Mouse (Mus musculus): Measurements from ENCODE around the gene Ddx39b.
A peak's percentile ranks its signal among the peaks of the same experiment; 100 is the strongest.

Ddx39b gene

DNA sequence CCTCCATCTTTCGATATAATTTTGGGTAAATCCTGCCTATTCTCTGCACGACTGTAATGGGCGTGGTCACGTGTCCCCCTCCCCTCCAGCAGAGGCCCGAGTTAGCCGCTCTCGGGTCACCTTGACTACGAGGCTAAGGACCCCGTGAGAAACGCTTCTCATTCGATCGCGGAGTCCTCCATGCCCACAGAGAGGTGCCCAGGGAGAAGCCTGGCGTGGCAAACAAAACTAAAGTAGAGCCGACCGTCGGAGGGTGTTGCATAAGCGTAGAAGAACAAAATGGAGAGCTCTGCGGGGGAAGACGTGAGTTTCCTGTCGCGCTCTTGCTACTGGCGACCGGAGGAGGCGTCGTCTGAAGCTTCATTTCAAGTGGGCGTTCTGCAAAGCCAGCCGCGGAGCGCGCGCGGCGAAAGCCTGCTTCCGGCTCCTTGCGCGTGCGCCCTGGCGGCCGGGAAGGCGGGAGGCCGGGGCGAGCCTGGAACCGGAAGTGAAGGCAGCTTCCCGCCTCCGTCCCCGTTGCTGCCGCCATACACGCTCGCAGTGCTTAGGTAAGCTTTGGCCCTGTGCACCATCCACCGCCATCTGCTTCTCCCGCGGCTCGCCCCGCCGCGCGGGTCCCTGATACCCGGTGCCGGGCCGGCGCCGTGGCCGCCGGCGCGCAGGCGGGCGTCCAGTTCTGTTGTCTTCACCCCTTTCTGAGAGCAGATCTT is at the start of gene Ddx39b:
Ddx39b (plus strand) TSS at position 442 of the 710 bp plus-strand sequence.
- DNase-seq = peak; percentile 95

DNA sequence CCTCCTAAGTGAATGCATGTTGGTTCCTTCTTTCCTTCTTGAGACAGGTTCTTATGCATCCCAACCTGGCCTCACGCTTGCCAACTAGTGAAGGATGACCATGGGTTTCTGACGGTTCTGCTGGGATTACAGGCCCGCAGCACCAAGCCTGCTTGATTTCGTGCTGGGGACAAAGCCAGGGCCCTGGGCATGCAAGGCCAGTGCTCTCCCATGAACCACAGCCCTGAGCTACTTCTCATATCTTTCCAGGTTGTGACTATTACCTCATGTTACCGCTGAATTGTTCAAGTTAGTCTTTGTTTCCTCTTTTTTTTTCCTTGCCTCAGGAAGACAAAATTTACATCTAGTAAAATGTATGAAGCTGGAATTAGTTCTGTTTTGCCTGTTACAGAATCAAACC is 48.6 kb upstream of the Ddx39b start:
- no peak for DNase-seq

DNA sequence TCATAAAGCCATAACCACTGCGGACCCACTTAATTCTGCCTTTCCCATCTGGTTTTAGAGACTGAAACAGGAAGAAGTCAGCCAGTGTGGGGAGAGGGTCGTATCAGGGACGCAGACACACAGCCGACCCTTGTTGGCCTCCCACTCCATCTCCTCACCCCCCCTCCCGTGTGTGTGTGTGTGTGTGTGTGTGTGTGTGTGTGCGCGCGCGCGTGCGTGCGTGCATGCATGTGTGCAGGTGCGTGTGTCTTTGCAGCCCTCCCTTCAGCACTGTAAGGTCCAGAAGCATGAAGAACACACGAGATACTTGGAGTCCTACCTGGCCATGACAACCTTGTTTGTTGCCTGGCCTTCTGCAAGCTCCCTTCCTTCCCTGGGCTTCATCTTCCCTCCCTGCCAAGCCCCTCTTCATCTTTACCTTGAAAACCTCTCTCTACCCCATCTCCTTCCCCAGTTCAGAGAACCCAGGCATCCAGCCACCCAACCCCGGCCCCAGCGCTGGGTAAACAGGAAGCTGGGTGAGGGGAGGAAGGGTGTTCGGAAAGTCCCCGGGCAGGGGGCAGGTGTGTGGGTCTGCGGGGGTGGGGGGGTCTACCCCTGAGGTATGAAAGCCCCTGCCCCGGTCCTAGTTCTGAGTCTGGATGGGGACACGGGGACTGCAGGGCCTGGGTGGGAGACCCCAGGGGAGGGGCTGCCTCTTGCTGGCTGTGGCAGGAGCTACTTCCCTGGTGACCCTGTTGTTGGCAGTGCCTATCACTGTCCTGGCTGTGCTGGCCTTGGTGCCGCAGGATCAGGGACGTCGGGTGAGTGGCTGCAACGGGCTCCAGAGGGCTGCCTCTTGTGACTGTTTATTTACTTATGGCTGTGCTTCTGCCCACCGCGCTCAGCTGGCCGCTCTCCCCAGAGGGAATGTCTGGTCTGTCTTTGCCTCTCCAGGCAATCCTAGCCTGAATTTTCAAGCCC is 47.4 kb upstream of the Ddx39b start, which contains the start of gene Ltb:
Ltb (plus strand) TSS at position 559 of the 963 bp plus-strand sequence.
- no peak for DNase-seq

DNA sequence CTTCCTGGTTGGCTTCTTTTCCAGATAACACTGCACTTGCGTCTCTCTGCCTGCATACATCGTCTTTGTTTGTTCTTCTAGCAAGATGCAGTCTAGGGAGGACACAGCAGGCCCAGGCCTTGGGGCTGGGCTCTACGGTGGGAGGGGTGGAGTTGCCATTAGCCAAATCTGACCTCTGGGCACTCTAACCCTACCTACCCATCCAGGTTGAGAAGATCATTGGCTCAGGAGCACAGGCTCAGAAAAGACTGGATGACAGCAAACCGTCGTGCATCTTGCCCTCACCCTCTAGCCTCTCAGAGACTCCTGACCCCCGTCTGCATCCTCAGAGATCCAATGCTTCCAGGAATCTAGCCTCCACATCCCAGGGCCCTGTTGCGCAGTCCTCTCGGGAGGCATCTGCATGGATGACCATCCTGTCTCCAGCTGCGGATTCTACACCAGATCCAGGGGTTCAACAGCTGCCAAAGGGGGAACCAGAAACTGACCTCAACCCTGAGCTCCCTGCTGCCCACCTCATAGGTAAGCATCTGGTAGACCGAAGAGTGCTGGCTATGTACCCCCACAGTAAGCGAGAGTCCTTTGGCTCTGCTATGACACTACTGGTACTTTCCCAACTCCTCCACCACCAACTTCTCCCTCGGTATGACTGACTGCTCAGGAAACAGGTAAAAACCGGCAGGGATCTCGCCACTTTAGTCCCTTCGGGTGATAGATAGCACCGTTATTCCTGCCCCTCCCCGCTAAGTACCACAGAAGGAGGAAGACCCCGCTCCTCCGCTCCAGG is 46.5 kb upstream of the Ddx39b start:
- DNase-seq = no peak

DNA sequence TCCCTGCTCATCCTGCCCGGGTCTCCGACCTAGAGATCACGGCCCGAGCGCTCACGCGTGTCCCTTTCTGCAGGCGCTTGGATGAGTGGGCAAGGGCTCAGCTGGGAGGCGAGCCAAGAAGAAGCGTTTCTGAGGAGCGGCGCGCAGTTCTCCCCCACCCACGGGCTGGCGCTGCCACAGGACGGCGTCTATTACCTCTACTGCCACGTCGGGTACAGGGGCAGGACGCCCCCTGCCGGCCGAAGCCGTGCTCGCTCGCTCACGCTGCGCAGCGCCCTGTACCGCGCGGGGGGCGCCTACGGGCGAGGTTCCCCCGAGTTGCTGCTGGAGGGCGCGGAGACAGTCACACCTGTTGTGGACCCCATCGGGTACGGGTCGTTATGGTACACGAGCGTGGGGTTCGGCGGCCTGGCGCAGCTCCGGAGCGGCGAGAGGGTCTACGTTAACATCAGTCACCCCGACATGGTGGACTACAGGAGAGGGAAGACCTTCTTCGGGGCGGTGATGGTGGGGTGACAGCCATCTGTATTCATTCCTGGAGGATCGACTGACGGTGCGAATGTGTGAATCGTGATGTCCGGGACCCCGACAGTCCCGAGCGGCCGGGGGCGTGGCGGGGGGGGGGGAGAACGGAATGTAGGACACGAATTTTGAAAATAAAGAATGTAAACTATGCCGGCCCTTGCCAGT is 45.8 kb upstream of the Ddx39b start:
- DNase-seq = peak; percentile 47

DNA sequence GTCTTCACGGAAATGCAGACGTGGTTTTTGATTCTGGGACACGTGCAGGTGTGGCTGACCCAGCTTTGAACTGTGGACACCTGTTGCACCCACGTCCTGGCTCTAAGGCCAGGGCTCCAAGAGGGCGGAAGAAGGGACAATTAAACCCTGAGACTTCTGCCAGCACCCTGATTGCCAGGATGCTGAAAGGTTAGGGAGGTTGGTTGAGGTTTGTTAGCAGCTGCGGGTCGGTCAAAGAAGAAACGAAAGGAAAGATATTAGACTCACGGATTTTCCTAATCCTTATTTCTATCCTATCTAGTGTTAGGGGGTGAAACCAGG is 45.3 kb upstream of the Ddx39b start:
- no peak for DNase-seq

DNA sequence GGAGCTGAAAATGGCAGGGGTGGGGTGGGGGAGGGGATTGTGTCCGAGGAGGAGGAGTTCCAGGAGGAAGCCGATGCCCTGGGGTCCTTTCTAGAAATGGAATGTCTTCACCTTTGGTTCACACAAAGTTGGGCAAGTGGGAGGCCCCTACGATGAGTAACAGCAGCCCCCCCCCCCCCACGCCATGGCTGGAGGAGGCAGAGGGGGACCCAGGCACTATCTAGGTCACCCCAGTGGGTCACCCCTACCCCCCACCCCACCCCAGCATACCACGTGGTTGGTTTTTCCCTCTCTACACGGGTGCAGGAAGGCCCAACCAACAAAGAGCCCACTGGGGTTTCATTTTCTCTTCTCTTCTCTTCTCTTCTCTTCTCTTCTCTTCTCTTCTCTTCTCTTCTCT is 44.4 kb upstream of the Ddx39b start:
- DNase-seq = no peak

DNA sequence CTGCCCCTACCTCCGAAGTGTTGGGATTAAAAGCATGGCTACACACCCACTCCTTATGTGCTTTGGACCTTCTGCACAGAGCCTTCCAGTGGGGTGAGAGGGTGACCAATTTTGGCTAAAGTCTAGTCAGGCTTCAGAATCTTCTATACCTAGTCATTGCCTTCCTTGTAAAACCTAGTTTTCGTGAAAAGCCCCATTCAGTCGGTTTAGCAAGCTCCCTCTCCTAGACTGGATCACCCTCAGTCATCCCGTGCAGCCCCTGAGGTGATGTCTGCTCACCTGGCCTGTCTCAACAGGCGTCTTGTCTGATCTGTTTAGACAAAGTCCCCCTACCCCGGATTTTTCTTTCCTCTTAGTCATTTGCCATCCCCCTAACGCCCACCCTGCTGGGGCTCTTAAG is 43.5 kb upstream of the Ddx39b start:
- DNase-seq = no peak

DNA sequence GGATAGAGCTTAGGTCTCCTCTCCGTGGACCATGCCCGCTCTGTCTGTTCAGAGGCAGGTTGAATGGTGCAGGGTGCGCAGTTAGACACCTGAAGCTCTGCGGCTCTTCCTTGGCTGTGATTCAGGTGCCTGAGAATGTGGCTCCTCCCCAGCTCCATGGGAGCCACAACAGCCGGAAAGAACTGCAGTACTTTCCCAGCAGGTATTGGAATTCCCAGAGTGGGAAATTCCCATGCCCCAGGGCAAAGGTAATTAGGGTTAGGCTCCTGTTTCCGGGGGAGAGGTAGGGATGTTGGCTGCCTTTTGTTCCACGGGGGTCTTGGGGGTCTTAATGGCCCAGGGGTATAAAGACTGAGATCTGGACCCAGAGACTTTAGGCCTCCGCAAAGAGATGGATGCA is 42.6 kb upstream of the Ddx39b start:
- DNase-seq = no peak

DNA sequence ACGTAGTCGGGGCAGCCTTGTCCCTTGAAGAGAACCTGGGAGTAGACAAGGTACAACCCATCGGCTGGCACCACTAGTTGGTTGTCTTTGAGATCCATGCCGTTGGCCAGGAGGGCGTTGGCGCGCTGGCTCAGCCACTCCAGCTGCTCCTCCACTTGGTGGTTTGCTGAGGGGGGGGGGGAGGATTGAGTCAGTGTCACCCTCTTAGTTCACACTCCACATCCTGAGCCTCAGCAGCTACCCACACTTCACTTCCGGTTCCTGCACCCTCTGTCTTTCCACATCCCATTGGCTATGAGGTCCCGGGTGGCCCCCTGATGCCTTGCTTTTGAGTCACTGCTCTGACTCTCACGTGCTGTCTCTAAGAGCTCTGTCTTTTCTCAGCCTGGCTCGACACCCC is 41.1 kb upstream of the Ddx39b start:
- DNase-seq = no peak

DNA sequence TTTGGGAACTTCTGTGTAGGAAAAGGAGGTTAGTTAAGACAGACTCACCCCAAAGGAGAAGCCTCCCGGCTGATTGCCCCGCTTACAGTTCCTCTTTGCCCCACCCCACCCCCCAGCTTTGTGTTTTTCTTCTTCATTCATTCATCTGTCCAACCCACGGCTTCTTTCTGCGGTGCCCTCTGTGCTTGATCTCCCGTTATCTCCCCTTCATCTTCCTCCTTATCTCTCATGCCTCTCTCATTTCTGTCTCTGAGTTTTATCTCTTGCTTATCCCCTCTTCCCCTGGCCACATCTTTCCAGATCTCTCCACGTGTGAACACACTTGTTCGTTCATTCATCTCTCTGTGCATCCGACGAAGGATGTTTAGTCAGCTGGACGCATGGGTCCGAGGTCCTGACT is 40.4 kb upstream of the Ddx39b start:
- DNase-seq = no peak

DNA sequence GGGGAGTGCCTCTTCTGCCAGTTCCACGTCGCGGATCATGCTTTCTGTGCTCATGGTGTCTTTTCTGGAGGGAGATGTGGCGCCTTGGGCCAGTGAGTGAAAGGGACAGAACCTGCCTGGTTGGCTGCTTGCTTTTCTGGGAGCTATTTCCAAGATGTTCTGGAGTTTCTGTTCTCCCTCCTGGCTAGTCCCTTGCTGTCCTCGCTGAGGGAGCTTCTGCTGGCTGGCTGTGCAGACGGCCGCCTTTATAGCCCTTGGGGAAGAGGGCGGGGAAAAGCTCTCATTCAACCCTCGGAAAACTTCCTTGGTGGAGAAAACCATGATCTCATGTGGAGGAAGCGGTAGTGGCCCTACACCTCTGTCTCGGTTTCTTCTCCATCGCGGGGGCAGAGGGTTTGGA is 39.8 kb upstream of the Ddx39b start, which contains the start of gene Tnf:
Tnf (minus strand) TSS at position 221 of the 400 bp plus-strand sequence.
- no peak for DNase-seq

DNA sequence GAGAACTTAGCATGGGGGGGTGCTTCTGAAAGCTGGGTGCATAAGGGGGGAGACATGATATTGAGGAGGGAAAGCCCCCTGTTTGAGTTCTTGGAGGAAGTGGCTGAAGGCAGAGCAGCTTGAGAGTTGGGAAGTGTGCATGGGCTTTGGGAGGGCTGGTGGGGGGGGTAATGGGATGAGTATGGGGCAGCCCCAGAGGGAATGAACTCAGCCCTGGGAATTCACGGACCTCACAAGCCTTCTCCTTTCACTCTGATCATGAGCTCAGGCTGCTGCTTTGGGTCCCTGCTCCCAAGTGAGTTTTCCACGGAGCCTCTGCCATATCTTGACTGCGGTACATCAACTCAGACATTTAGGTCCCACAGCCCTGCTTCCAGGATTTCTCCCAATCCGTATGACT is 39.1 kb upstream of the Ddx39b start:
- DNase-seq = no peak

DNA sequence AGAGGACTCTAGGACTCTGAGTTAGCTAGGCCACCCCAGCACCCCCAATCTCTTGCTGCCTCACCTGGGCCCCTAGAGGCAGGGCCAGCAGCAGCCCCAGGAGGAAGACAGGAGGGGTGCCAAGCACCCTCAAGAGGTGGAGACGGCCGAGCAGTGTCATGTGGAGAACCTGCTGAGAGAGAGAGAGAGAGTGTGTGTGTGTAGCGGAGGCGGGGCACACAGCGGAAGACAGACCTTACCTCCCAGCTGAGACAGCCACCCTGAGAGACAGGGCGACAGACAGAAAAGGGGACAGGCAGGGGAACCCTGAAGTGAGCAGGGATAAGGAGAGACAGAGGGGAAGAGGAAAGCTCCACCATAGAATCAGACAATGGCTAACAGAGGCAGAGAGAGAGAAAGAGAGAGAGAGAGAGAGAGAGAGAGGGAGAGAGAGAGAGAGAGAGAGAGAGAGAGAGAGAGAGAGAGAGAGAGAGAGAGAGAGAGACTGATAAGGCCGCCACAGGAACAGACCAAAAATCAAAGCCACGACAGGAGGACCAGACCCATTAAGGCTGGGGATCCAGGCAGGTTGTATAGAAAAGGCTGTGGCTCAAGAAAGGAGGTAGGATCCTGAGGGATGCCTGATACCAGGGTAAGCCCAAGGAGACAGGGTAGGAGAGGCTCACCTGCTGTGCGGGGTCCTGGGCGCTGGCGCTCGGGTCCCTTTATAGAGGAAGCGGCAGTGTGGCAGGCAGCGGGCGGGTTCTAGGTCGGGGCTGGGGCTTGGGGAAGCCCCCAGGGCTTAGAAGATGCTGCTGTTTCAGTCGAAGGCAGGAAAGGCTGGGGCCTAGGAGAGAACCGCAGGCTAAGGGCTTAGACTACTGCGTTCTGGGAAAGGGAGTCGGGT is 36.8 kb upstream of the Ddx39b start, which contains the start of gene Lta:
Lta (minus strand) TSS at position 858 of the 886 bp plus-strand sequence.
- DNase-seq = no peak

DNA sequence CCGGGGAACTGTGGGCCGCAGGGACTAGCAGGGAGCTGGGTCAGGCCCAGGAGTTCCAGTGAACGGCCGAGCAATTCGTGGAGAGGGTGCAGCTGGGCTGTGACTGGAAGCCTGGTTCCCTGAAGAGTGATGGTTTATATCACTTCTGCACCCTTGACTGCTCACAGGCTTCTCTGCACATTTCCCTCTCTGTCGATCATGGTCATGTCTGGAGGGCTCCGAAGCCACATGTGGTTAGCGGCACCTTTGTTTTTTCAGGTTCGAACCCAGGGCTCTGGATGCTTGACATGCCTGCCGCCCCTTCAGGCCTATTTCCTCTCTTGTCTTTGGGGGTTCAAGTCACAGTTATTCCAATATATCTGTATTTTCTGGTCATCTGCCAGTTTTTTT is 36.2 kb upstream of the Ddx39b start:
- no peak for DNase-seq

DNA sequence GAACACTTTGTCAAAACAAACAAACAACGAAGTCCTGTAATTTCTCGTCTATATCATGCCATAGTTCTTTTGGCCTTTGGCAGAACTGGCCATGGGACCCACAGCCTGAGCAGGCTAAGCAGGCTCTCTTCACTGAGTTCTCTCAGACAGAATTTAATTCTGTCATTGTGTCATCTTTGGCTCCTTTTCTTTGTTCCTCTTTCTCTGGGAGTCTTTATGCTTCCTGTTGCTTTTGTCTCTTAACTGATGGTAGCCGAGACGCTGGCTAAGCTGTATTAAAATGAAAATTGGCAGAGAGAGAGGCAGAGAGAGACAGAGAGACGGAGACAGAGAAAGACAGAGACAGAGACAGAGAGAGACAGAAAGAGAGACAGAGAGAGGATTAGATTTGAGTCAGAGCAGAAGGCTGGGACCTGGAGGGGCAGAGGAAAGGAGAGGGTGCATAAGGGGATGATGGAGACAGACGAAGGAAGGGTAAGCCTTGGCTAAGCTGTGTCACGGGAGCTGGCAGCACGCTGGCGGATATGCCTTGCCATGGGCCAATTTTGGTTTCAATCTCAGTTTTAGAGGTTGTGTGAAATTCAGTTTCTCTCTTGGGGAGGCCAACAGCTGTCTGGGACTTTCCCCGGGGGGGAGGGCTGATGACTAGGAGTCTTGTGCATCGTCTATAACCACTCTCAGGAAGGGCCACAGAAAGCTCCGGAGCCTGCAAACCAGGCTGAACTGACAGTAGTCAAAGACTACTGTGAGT is 31.6 kb upstream of the Ddx39b start:
- no peak for DNase-seq

DNA sequence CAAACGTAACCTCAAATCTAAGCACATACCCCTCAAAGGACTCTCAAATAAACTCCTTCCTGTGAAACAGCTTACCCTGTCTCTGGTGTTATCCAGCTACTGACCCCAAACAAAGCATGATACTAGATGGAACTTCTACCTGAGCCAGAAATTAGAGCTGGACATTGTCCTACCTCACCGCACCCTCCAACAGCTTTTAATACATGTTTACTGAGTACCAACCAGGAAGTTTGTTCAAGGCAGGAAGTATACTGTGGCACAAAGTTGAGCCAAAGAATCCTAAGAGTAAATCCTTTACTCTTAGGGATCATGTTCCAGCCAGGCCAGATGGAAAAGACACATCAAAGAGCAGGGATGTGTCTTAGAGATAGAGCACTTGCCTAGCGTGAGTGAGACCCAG is 31.0 kb upstream of the Ddx39b start:
- no peak for DNase-seq

DNA sequence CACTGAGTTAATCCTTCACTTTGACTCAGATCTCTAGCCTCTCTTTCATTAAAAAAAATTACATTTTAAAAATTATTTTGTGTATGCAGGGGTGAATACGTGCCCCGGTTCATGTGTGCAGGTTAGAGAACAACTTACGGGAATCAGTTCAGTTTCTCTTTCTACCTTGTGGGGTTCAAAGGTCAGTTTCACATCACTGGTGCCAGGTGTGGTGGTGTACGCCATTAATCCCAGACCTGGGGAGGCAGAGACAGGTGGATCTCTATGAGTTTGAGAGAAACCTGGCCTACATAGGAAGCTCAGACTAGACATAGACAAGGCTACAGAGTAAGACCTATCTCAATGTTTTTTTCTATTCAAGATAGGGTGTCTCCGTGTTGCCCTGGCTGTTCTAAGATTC is 28.5 kb upstream of the Ddx39b start:
- no peak for DNase-seq

DNA sequence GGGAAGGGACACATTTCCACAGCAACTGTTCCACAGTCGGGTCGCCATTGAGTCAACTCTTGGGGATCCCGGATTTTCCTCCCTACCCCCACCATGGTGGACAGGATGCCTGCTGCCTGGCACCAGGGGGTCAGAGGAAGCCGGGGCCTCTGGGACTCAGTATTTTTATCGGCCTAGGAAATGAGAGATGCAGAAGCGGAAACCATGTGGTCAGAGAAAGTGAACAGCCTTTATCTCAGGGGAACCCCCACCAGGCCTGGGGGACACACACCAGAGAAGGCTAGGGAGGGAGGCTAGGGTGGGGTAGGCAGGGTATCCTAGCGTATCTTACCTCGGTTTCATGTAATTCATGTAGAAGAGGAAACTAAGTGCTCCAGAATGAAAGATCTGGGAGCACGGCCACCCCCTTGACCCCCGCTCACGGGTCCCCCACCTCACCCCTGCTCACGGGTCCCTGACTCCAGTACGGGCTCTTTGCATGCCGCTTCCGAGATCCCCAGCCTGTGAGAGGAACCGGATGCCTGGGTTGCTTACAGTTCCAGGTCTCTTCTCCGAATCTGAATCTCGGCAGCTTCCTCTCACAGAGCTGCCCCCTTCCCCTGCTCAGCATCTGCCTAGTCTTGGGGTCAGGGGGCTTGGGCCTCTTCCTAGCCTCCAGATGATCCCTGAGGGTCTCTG is 22.9 kb upstream of the Ddx39b start:
- DNase-seq = no peak

DNA sequence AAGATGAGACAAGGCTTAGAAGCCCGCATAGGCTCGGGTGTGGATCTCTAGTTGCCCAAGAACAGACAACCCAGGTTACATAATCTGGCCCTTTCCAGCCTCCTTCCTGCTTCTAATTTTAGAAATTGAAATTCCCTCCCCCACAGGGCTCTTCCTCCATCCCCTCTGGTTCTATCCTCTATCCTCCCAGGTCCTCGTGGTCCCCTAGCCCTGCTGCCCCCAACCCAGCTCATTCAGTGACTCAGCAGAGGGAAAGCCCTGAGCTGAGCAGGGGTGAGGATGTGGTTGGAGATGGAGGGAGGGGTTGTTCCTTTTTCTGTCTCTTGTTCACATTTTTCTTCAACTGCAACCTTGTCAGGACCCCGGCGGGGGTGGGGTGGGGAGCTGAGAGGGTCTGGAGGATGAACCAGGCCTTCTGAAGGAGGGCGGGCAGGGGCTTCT is 21.9 kb upstream of the Ddx39b start:
- DNase-seq = no peak

Data from cerebellum, adult 11 months (tissue).